Mouse (Mus musculus) cerebellum, adult 2 months (tissue): ENCODE results near the gene Vav2. TPM values are rescaled to one million over a fixed set of nuclear protein-coding genes. Genes with fewer than 3 reads are reported as not detected.

Experiments
- DNase-seq, 2 experiments: peaks; one replicate each; pipeline ENCODE4 v3.0.0; 2021
- H3K27ac ChIP-seq: fragments of 200-500 bp; 2 replicates; pipeline ENCODE4 v1.5.1; 2012; ENCODE audit warnings: low read length, control low read depth, inconsistent platforms; ENCODE audit not compliant: insufficient read depth
- H3K27me3 ChIP-seq: fragments of 200-500 bp; 2 replicates; pipeline ENCODE4 v1.6.1; 2012; ENCODE audit warnings: inconsistent platforms, mild to moderate bottlenecking, low read length, moderate library complexity; ENCODE audit not compliant: control insufficient read depth, insufficient read depth
- H3K4me1 ChIP-seq: fragments of 200-500 bp; 2 replicates; pipeline ENCODE4 v1.6.1; 2011; ENCODE audit warnings: low read length; ENCODE audit not compliant: control insufficient read depth, insufficient read depth
- H3K4me3 ChIP-seq: fragments of 200-500 bp; replicated peaks from 2 replicates; pipeline ENCODE3; 2011; ENCODE audit warnings: mild to moderate bottlenecking, low read depth, low read length, control low read depth; ENCODE audit not compliant: insufficient read depth
- CTCF ChIP-seq: fragments of 200-500 bp; IDR thresholded peaks from 2 replicates; pipeline ENCODE4 v1.5.1; 2011; ENCODE audit warnings: low read depth, mild to moderate bottlenecking, control low read depth, low read length, moderate library complexity, borderline replicate concordance; ENCODE audit not compliant: insufficient read depth
- POLR2A ChIP-seq: fragments of 200-500 bp; IDR thresholded peaks from 2 replicates; pipeline ENCODE4 v1.6.1; 2011; ENCODE audit warnings: low read length, control low read depth, borderline replicate concordance; ENCODE audit not compliant: insufficient read depth
- WGBS: fragments of 180-500 bp; shearing (Covaris S2); methylation state at CpG from one replicate; pipeline ENCODE4 v1.1.7; 2018; 5-methylcytosine and 5-hydroxymethylcytosine counted together
- polyA plus RNA-seq: library from polyadenylated mRNA; depleted of rRNA; stranded (reverse); fragments of >200 nt; gene quantifications from 2 replicates; pipeline ENCODE4 v1.2.3, GENCODE M21; 2012

The Vav2 gene
- polyA plus RNA-seq, 1 experiment: 16.1 TPM

DNA sequence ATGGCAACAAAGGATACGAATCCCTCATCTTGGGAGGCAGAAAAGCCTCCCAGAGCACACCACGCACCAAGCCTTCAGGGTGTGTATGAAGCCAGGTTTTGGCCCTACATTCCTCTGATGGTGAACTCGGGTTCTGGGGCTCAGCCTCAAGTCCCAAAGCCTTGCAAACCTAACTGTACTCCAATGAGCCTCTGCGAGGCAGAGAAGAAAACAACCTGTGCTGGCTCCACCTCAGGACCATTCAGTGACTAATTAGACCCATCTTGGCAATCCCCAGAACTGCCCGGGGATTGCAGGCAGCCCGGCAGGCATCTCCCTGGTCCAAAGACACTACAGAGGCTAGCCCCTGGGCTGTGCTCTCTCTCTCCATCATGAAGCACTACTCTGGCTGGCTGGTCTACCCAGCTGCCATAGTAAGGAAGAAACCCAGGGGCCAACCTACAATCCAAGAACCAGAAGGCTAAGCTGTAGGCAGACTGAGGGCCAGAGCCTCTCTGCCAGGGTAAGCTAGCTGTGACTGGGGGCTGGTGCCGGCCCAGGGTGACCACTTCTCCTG, 14.5 kb downstream of the Vav2 start:
- Histone ChIP-seq H3K4me1 (no peaks in the 10 kb centered on the region), H3K4me3 (no peak overlapping the region), H3K27ac (no peak overlapping the region), H3K27me3 (no peaks in the 10 kb centered on the region)
- TF ChIP-seq POLR2A: no peak
- TF ChIP-seq CTCF: no peak
- no peak for DNase-seq
- 57% methylated on average over 7 of the region's 7 CpGs for WGBS

DNA sequence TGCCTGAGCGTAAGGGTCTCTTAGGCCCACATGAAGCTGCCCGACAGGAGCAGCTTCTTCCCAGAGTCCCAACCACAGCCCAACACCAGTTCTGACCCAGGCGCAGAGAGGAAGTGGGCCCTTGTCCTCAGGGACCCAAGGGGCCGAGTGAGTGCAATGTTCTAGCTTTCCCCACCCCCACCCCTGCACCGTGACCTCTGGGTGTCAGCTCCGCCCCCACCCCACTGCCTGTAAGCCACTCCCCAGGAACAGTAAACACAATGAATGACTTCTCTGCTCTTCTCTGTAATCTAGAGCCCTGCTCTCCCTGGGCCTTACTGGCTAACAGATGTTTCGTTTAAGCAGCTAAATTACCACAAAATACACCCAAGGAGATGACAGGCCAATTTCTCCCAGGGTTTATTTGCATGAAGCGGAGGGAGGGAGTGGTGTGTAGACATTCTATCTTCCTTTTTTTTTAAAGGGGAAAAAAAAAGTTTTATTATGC, 15.1 kb downstream of the Vav2 start:
- Histone ChIP-seq H3K27ac (no peak overlapping the region), H3K4me3 (no peak overlapping the region), H3K4me1 (no peaks in the 10 kb centered on the region), H3K27me3 (no peaks in the 10 kb centered on the region)
- DNase-seq: no peak
- 73% methylated on average over 8 of the region's 8 CpGs for WGBS
- TF ChIP-seq CTCF (no peak), POLR2A (no peak)

DNA sequence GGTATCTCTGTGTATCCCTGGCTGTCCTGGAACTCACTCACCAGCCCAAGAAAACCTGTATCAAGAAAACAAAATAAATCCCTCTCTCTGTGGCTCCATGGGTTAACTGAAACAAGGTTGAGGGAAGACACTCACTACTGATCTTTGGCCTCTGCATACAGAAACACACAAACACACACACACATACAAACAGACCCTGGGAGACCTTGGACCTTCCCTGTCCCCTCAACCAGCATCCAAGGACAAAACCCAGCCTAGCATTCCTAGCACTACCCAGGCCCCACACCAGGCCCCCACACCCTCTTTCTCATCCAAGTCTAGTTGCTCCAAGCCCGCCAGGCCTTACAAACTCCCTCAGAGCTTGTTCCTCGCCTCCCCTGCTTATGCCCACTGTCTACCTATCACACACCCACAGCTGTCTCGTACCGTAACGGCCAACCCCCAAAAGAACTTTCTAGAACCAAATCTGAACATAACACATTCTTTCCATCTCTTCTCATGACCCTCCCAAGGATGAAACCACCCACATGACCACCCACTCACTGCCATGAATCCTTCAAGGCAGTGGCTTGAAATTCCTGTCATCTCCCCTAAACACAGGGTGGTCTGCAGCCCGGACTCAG, 16.2 kb downstream of the Vav2 start:
- no peak for TF ChIP-seq CTCF
- TF ChIP-seq POLR2A: no peak
- no peak overlapping the region for H3K27ac ChIP-seq
- 91% methylated on average over 6 of the region's 6 CpGs for WGBS
- no peak for DNase-seq
- H3K4me1 ChIP-seq: no peaks in the 10 kb centered on the region; the same call in 1 of the 2 replicates
- H3K27me3 ChIP-seq: no peaks in the 10 kb centered on the region
- H3K4me3 ChIP-seq: no peak overlapping the region

DNA sequence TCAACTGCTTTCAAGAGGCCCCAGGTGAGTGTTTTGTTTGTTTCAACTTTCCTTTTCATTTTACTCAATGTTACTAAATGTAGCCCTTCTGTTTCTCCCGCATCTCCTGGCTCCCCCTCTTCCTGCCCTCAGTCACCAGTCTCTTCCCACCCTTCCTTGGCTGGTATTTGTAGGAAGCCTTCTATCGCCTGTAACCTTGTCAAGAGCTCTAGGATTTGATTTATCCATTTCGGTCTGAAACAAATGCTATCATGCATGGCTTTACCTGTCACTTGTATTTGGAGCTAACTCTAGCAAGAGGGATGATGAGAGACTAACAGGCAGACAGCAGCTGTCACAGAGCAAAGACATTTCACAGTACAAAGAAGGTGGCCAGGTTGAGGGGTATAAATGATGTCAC, 18.6 kb downstream of the Vav2 start:
- Histone ChIP-seq H3K27me3 (no peaks in the 10 kb centered on the region), H3K4me3 (no peak overlapping the region), H3K27ac (no peak overlapping the region), H3K4me1 (no peaks in the 10 kb centered on the region; the same call in 1 of the 2 replicates)
- TF ChIP-seq CTCF: no peak
- no peak for TF ChIP-seq POLR2A
- DNase-seq: no peak
- 85% methylated on average over 3 of the region's 3 CpGs for WGBS

DNA sequence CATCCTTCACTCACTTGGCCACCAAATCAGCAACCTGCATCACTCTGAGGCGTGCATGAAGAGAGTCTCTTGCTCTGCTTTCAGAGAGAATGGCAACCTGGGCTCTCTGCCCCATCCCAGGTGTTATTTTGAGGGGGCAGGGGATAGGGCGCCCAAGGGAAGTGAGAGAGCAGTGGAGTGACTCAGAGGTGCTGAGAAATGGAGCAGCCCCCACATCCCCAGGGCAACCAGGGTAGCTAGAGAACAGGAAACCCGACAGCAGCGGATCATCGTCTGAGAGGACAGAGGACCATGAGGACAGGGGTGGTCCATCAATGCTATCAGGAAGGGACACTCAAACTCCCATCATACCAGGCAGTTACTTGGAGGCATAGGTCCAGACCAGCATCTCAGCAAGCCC, 19.9 kb downstream of the Vav2 start:
- TF ChIP-seq POLR2A: no peak
- TF ChIP-seq CTCF: no peak
- no peaks in the 10 kb centered on the region; the same call in 1 of the 2 replicates for H3K4me1 ChIP-seq
- H3K4me3 ChIP-seq: no peak overlapping the region
- no peaks in the 10 kb centered on the region for H3K27me3 ChIP-seq
- WGBS: 96% methylated on average over 5 of the region's 5 CpGs
- DNase-seq: no peak
- H3K27ac ChIP-seq: no peak overlapping the region

DNA sequence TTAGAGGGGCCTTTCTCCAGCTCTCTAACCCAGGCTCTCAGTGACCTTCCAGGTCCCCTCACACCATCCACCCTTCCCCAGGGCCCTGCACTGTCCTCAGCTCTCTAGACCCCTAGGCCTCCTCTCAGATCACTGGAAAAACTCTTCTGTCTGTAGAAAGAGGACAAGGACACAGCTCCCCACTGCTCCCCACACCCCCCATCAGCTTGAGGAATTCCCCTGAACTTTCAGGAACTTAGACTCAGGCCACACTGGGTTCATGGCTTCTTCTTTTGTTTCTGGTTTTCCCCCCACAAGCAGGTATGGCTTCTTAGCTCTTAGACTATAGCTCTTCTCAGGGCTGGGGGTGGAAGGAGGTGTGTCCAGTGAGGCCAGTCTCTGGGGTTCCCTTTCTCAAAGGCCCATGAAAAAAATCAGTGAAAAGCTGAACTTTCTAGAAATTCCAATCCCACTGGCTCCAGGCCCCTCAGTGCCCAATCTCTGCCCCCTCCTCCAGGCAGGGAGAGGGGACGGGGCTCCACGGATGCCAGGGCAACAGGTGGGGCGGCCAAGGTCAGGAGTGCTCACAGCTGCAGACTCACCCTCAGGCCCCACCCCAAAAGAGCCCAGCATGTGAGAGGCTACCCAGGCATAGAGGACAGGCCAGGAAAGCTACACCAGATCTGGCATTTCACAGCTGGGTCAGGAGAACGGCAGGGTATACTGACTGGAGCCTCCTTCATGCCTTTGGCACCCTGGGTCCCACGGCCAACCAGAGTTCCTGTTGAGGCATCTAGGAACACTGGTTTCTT, 21.5 kb downstream of the Vav2 start:
- no peak for DNase-seq
- WGBS: 56% methylated on average over 5 of the region's 5 CpGs
- no peak overlapping the region for H3K4me3 ChIP-seq
- H3K27me3 ChIP-seq: no peaks in the 10 kb centered on the region
- H3K27ac ChIP-seq: no peak overlapping the region
- no peak for TF ChIP-seq CTCF
- no peak for TF ChIP-seq POLR2A
- no peaks in the 10 kb centered on the region; the same call in 1 of the 2 replicates for H3K4me1 ChIP-seq

DNA sequence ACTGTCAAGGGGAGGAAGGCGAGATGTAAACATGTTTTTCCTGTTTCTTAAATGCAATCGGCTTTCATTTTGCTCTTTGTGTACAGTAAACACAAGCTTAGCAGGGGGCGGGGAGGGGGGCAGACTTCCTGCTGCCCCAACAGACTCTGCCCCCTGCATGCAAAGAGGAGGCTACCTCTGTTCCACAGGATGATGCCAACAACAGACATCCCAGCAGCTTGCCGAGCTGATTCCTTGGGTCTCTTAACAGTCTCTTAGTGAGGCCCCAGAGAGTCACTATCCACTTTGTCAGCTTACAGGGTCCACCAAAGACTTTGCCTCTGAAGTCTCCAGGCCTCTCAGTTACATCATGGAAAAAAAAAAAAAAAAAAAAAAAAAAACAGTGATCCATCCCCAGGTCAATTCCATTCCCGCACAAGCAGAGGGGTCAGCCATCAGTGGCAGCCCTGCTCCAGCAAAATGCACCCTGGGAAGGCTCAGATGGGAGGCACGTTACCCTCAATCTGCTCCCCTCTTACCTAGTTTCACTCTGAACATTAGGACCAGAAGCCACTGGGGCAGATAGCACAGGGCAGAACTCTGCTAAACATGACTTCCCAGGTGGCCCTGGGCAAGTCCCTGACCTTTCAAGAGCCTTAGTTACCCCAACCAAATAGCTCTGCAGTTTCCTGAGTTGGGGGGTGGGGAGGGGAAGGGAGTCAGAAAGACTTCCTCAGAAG, 22.3 kb downstream of the Vav2 start:
- Histone ChIP-seq H3K4me3 (no peak overlapping the region), H3K27me3 (no peaks in the 10 kb centered on the region), H3K27ac (no peak overlapping the region), H3K4me1 (no peaks in the 10 kb centered on the region; the same call in 1 of the 2 replicates)
- TF ChIP-seq CTCF (no peak), POLR2A (no peak)
- 71% methylated on average over 6 of the region's 6 CpGs for WGBS
- DNase-seq: no peak
